Mouse (Mus musculus): ENCODE data around the gene Micu1. TPM values are rescaled to one million over a fixed set of nuclear protein-coding genes. Genes with fewer than 3 reads are reported as not detected.

The Micu1 gene
- polyA plus RNA-seq, 1 experiment from 2014 or later, result 79.9 TPM

- WGBS, result 75% methylated on average over 6 of the region's 6 CpGs
- no peak for ATAC-seq (ENCODE audit: insufficient number of reproducible peaks, insufficient read depth, low FRiP score, low TSS enrichment)
- Histone ChIP-seq H3K9me3 (no peaks in the 10 kb centered on the region), H3K27ac (0 out of 2 replicates have a peak overlapping the region, but pooled peaks have one; percentile 50), H3K4me3 (no peak overlapping the region), H3K36me3 (no peaks in the 10 kb centered on the region), H3K9ac (no peak overlapping the region), H3K4me2 (replicated peaks) (no peak overlapping the region), H3K27me3 (no peaks in the 10 kb centered on the region), H3K4me1 (peaks cover 12% of the 10 kb centered on the region)
These were observed 114.3 kb downstream of the Micu1 start for GRCm38 (mm10) chr10:59816569-59816968.

- H3K9ac ChIP-seq, result no peak overlapping the region
- no peaks in the 10 kb centered on the region for H3K36me3 ChIP-seq
- no peak for ATAC-seq (ENCODE audit: insufficient number of reproducible peaks, insufficient read depth, low FRiP score, low TSS enrichment)
- no peak overlapping the region for H3K4me3 ChIP-seq
- H3K9me3 ChIP-seq, result no peaks in the 10 kb centered on the region
- H3K27ac ChIP-seq, result no peak overlapping the region
- 33% methylated on average over 2 of the region's 2 CpGs for WGBS
- H3K27me3 ChIP-seq, result no peaks in the 10 kb centered on the region
- H3K4me2 ChIP-seq (replicated peaks), result no peak overlapping the region
- peaks cover 11% of the 10 kb centered on the region for H3K4me1 ChIP-seq
These were observed 115.3 kb downstream of the Micu1 start for GRCm38 (mm10) chr10:59817528-59817927.

- WGBS, result 88% methylated on average over 8 of the region's 8 CpGs
- ATAC-seq (ENCODE audit: insufficient number of reproducible peaks, insufficient read depth, low FRiP score, low TSS enrichment), result no peak
- H3K9ac ChIP-seq, result no peak overlapping the region
- H3K4me2 ChIP-seq (replicated peaks), result no peak overlapping the region
- no peaks in the 10 kb centered on the region for H3K27me3 ChIP-seq
- H3K27ac ChIP-seq, result no peak overlapping the region
- no peaks in the 10 kb centered on the region for H3K36me3 ChIP-seq
- no peaks in the 10 kb centered on the region for H3K9me3 ChIP-seq
- H3K4me3 ChIP-seq, result no peak overlapping the region
- peaks cover 6% of the 10 kb centered on the region for H3K4me1 ChIP-seq
These were observed 115.7 kb downstream of the Micu1 start for GRCm38 (mm10) chr10:59817991-59818390.

- no peak for ATAC-seq (ENCODE audit: insufficient number of reproducible peaks, insufficient read depth, low FRiP score, low TSS enrichment)
- Histone ChIP-seq H3K27me3 (no peaks in the 10 kb centered on the region), H3K4me1 (peaks cover 4% of the 10 kb centered on the region; the same call in 1 of the 2 replicates), H3K36me3 (no peaks in the 10 kb centered on the region), H3K9me3 (no peaks in the 10 kb centered on the region), H3K4me3 (no peak overlapping the region), H3K27ac (no peak overlapping the region), H3K4me2 (replicated peaks) (no peak overlapping the region), H3K9ac (no peak overlapping the region)
- 77% methylated on average over 9 of the region's 9 CpGs for WGBS
These were observed 116.9 kb downstream of the Micu1 start for GRCm38 (mm10) chr10:59819146-59819545.

GRCm38 (mm10) chr10:59820886-59821285, 118.6 kb downstream of the Micu1 start:
- Histone ChIP-seq H3K36me3 (no peaks in the 10 kb centered on the region), H3K4me1 (peaks cover 4% of the 10 kb centered on the region; the same call in 1 of the 2 replicates), H3K27ac (no peak overlapping the region), H3K4me3 (no peak overlapping the region), H3K4me2 (replicated peaks) (no peak overlapping the region), H3K27me3 (no peaks in the 10 kb centered on the region), H3K9ac (no peak overlapping the region), H3K9me3 (no peaks in the 10 kb centered on the region)
- 89% methylated on average over 5 of the region's 5 CpGs for WGBS
- no peak for ATAC-seq (ENCODE audit: insufficient number of reproducible peaks, insufficient read depth, low FRiP score, low TSS enrichment)

- Histone ChIP-seq H3K36me3 (no peaks in the 10 kb centered on the region), H3K27ac (no peak overlapping the region), H3K4me3 (no peak overlapping the region), H3K4me1 (peaks cover 2% of the 10 kb centered on the region; the same call in 1 of the 2 replicates), H3K9ac (no peak overlapping the region), H3K27me3 (no peaks in the 10 kb centered on the region), H3K4me2 (replicated peaks) (no peak overlapping the region), H3K9me3 (no peaks in the 10 kb centered on the region)
- WGBS, result 80% methylated on average over 7 of the region's 7 CpGs
- ATAC-seq (ENCODE audit: insufficient number of reproducible peaks, insufficient read depth, low FRiP score, low TSS enrichment), result no peak
These were observed 119.2 kb downstream of the Micu1 start for GRCm38 (mm10) chr10:59821334-59822066.

GRCm38 (mm10) chr10:59822857-59823256, 120.6 kb downstream of the Micu1 start:
- Histone ChIP-seq H3K4me3 (no peak overlapping the region), H3K4me2 (replicated peaks) (no peak overlapping the region), H3K36me3 (peaks cover 8% of the 10 kb centered on the region), H3K9me3 (no peaks in the 10 kb centered on the region), H3K4me1 (no peaks in the 10 kb centered on the region), H3K27ac (no peak overlapping the region), H3K9ac (no peak overlapping the region), H3K27me3 (no peaks in the 10 kb centered on the region)
- 74% methylated on average over 10 of the region's 10 CpGs for WGBS
- ATAC-seq (ENCODE audit: insufficient number of reproducible peaks, insufficient read depth, low FRiP score, low TSS enrichment), result no peak

- H3K4me3 ChIP-seq, result no peak overlapping the region
- no peaks in the 10 kb centered on the region for H3K4me1 ChIP-seq
- H3K4me2 ChIP-seq (replicated peaks), result no peak overlapping the region
- H3K36me3 ChIP-seq, result peaks cover 29% of the 10 kb centered on the region
- 81% methylated on average over 16 of the region's 16 CpGs for WGBS
- no peaks in the 10 kb centered on the region for H3K27me3 ChIP-seq
- H3K27ac ChIP-seq, result no peak overlapping the region
- no peak for ATAC-seq (ENCODE audit: insufficient number of reproducible peaks, insufficient read depth, low FRiP score, low TSS enrichment)
- H3K9me3 ChIP-seq, result no peaks in the 10 kb centered on the region
- no peak overlapping the region for H3K9ac ChIP-seq
These were observed 123.0 kb downstream of the Micu1 start for GRCm38 (mm10) chr10:59825137-59825812.

- H3K4me1 ChIP-seq, result no peaks in the 10 kb centered on the region
- ATAC-seq (ENCODE audit: insufficient number of reproducible peaks, insufficient read depth, low FRiP score, low TSS enrichment), result no peak
- H3K27me3 ChIP-seq, result no peaks in the 10 kb centered on the region
- H3K36me3 ChIP-seq, result peaks cover 37% of the 10 kb centered on the region
- no peak overlapping the region for H3K9ac ChIP-seq
- H3K4me2 ChIP-seq (replicated peaks), result no peak overlapping the region
- no peaks in the 10 kb centered on the region for H3K9me3 ChIP-seq
- H3K4me3 ChIP-seq, result no peak overlapping the region
- WGBS, result 94% methylated on average over 6 of the region's 6 CpGs
- H3K27ac ChIP-seq, result no peak overlapping the region
These were observed 127.6 kb downstream of the Micu1 start for GRCm38 (mm10) chr10:59829886-59830285.

- WGBS, result 85% methylated on average over 7 of the region's 7 CpGs
- H3K27me3 ChIP-seq, result no peaks in the 10 kb centered on the region
- no peaks in the 10 kb centered on the region for H3K9me3 ChIP-seq
- no peak overlapping the region for H3K27ac ChIP-seq
- H3K4me1 ChIP-seq, result no peaks in the 10 kb centered on the region
- no peak for ATAC-seq (ENCODE audit: insufficient number of reproducible peaks, insufficient read depth, low FRiP score, low TSS enrichment)
- H3K9ac ChIP-seq, result no peak overlapping the region
- H3K4me2 ChIP-seq (replicated peaks), result no peak overlapping the region
- peaks cover 40% of the 10 kb centered on the region for H3K36me3 ChIP-seq
- no peak overlapping the region for H3K4me3 ChIP-seq
These were observed 129.7 kb downstream of the Micu1 start for GRCm38 (mm10) chr10:59831950-59832349.

GRCm38 (mm10) chr10:59835301-59836155, 133.3 kb downstream of the Micu1 start:
- Histone ChIP-seq H3K27me3 (no peaks in the 10 kb centered on the region), H3K4me3 (no peak overlapping the region), H3K4me1 (no peaks in the 10 kb centered on the region), H3K27ac (no peak overlapping the region), H3K9ac (no peak overlapping the region), H3K4me2 (replicated peaks) (no peak overlapping the region), H3K36me3 (peaks cover 11% of the 10 kb centered on the region; the same call in 1 of the 2 replicates), H3K9me3 (no peaks in the 10 kb centered on the region)
- 88% methylated on average over 14 of the region's 14 CpGs for WGBS
- no peak for ATAC-seq (ENCODE audit: insufficient number of reproducible peaks, insufficient read depth, low FRiP score, low TSS enrichment)
